Mouse (Mus musculus) hindbrain, postnatal 0 days (tissue): ENCODE measurements around the gene Fam163b. TPM values are rescaled to one million over a fixed set of nuclear protein-coding genes. Genes with fewer than 3 reads are reported as not detected.

Experiments used
- ATAC-seq: fragments of 200-750 bp; cut with Nextera tagmentation; 2 replicates; pipeline ENCODE4 v1.8.0; 2017; ENCODE audit warnings: mild to moderate bottlenecking, moderate TSS enrichment, moderate library complexity
- DNase-seq: peaks from one replicate; pipeline ENCODE4 v3.0.0-alpha.2; 2015; ENCODE audit warnings: low spot score
- H3K27ac ChIP-seq: fragments of 300-500 bp; sonication (generic); 2 replicates; pipeline ENCODE4 v1.5.1; 2014; ENCODE audit warnings: mild to moderate bottlenecking
- H3K27me3 ChIP-seq: fragments of 300-500 bp; sonication (generic); 2 replicates; pipeline ENCODE4 v1.6.1; 2014; ENCODE audit warnings: low read length, mixed read lengths; ENCODE audit not compliant: insufficient read depth
- H3K36me3 ChIP-seq: fragments of 300-500 bp; sonication (generic); 2 replicates; pipeline ENCODE4 v1.6.1; 2014; ENCODE audit warnings: low read length, mixed read lengths; ENCODE audit not compliant: insufficient read depth
- H3K4me1 ChIP-seq: fragments of 300-500 bp; sonication (generic); 2 replicates; pipeline ENCODE4 v1.6.1; 2014; ENCODE audit warnings: antibody characterized with exemption, low read length, mixed read lengths; ENCODE audit not compliant: insufficient read depth
- H3K4me2 ChIP-seq: fragments of 300-500 bp; sonication (generic); 2 replicates; pipeline ENCODE4 v1.6.1; 2014; ENCODE audit warnings: low read depth, mild to moderate bottlenecking, low read length, moderate library complexity, mixed read lengths
- H3K4me3 ChIP-seq: fragments of 300-500 bp; sonication (generic); 2 replicates; pipeline ENCODE4 v1.5.1; 2014; ENCODE audit warnings: low read length
- H3K9ac ChIP-seq: fragments of 300-500 bp; sonication (generic); replicated peaks from 2 replicates; pipeline ENCODE4 v1.6.1; 2014; ENCODE audit warnings: mild to moderate bottlenecking, low read length, moderate library complexity, mixed read lengths
- H3K9me3 ChIP-seq: fragments of 300-500 bp; sonication (generic); 2 replicates; pipeline ENCODE4 v1.6.1; 2016; ENCODE audit warnings: low read length, mixed read lengths
- CTCF ChIP-seq: IDR thresholded peaks from 2 replicates; pipeline ENCODE4 v1.5.1; 2016; ENCODE audit warnings: antibody characterized with exemption, control low read depth, low read depth
- WGBS: fragments of 180-500 bp; shearing (Covaris S2); extraction: QIAGEN DNeasy Blood & Tissue Kit; methylation state at CpG from one replicate; pipeline ENCODE4 v1.1.7; 2014; 5-methylcytosine and 5-hydroxymethylcytosine counted together
- polyA plus RNA-seq: library from polyadenylated mRNA; unstranded; fragments of >200 nt; fragmentation: Nextera tagmentation; extraction: Ambion mirVana; gene quantifications from 2 replicates; pipeline ENCODE4 v1.2.1, GENCODE M21; 2015
- total RNA-seq: library from RNA; depleted of rRNA; stranded (reverse); fragments of >200 nt; gene quantifications from 2 replicates; pipeline ENCODE4 v1.2.3, GENCODE M21; 2014

Fam163b gene
- total and polyA plus RNA-seq, 2 experiments from 2014 or later = 8.5 to 10.3 TPM

GRCm38 (mm10) chr2:27156596-27156995 lies 14.3 kb upstream of the Fam163b start:
- H3K9me3 ChIP-seq = no peaks in the 10 kb centered on the region
- WGBS = 51% methylated on average over 6 of the region's 6 CpGs
- H3K4me2 ChIP-seq = no peak overlapping the region
- no peaks in the 10 kb centered on the region for H3K4me1 ChIP-seq
- no peak overlapping the region for H3K27ac ChIP-seq
- H3K9ac ChIP-seq = no peak overlapping the region
- DNase-seq = no peak
- H3K27me3 ChIP-seq = no peaks in the 10 kb centered on the region
- no peak for ATAC-seq
- H3K4me3 ChIP-seq = no peak overlapping the region
- no peaks in the 10 kb centered on the region for H3K36me3 ChIP-seq
- no peak for TF ChIP-seq CTCF

GRCm38 (mm10) chr2:27154466-27155185 lies 12.3 kb upstream of the Fam163b start:
- Histone ChIP-seq H3K4me3 (no peak overlapping the region), H3K9me3 (no peaks in the 10 kb centered on the region), H3K27me3 (no peaks in the 10 kb centered on the region), H3K36me3 (no peaks in the 10 kb centered on the region), H3K9ac (no peak overlapping the region), H3K4me2 (no peak overlapping the region), H3K27ac (no peak overlapping the region), H3K4me1 (no peaks in the 10 kb centered on the region)
- no peak for DNase-seq
- WGBS = 62% methylated on average over 10 of the region's 10 CpGs
- ATAC-seq = no peak
- no peak for TF ChIP-seq CTCF

- Histone ChIP-seq H3K27me3 (no peaks in the 10 kb centered on the region), H3K9me3 (no peaks in the 10 kb centered on the region), H3K27ac (no peak overlapping the region), H3K4me3 (no peak overlapping the region), H3K36me3 (no peaks in the 10 kb centered on the region), H3K9ac (no peak overlapping the region), H3K4me2 (no peak overlapping the region), H3K4me1 (no peaks in the 10 kb centered on the region)
- ATAC-seq (no peak), DNase-seq (no peak)
- TF ChIP-seq CTCF = no peak
- 12% methylated on average over 2 of the region's 2 CpGs for WGBS
These were observed 7.2 kb upstream of the Fam163b start for GRCm38 (mm10) chr2:27149457-27149856.

- H3K4me1 ChIP-seq = peaks cover 4% of the 10 kb centered on the region; the same call in 1 of the 2 replicates
- H3K9me3 ChIP-seq = no peaks in the 10 kb centered on the region
- no peak overlapping the region for H3K4me2 ChIP-seq
- no peak overlapping the region for H3K27ac ChIP-seq
- no peaks in the 10 kb centered on the region for H3K36me3 ChIP-seq
- ATAC-seq (no peak), DNase-seq (no peak)
- no peak overlapping the region for H3K9ac ChIP-seq
- H3K27me3 ChIP-seq = no peaks in the 10 kb centered on the region
- no peak for TF ChIP-seq CTCF
- 79% methylated on average over 6 of the region's 6 CpGs for WGBS
- no peak overlapping the region for H3K4me3 ChIP-seq
These were observed 4.5 kb upstream of the Fam163b start for GRCm38 (mm10) chr2:27146840-27147239.

- Histone ChIP-seq H3K9ac (no peak overlapping the region), H3K9me3 (no peaks in the 10 kb centered on the region), H3K4me1 (peaks cover 5% of the 10 kb centered on the region; the same call in 1 of the 2 replicates), H3K27ac (no peak overlapping the region), H3K4me2 (no peak overlapping the region), H3K36me3 (no peaks in the 10 kb centered on the region), H3K4me3 (no peak overlapping the region), H3K27me3 (0 out of 2 replicates have a peak, but pooled peaks cover 3% of the 10 kb centered on the region)
- ATAC-seq (no peak), DNase-seq (no peak)
- TF ChIP-seq CTCF = no peak
- 48% methylated on average over 2 of the region's 2 CpGs for WGBS
These were observed 2.7 kb upstream of the Fam163b start for GRCm38 (mm10) chr2:27144957-27145356.

- H3K9ac ChIP-seq = no peak overlapping the region
- TF ChIP-seq CTCF = no peak
- no peak for DNase-seq
- no peaks in the 10 kb centered on the region for H3K9me3 ChIP-seq
- H3K4me3 ChIP-seq = no peak overlapping the region
- H3K4me2 ChIP-seq = no peak overlapping the region
- ATAC-seq = no peak
- H3K36me3 ChIP-seq = no peaks in the 10 kb centered on the region
- H3K27me3 ChIP-seq = peaks cover 3% of the 10 kb centered on the region; the same call in 1 of the 2 replicates
- H3K27ac ChIP-seq = no peak overlapping the region
- peaks cover 9% of the 10 kb centered on the region; the same call in 1 of the 2 replicates for H3K4me1 ChIP-seq
- WGBS = 79% methylated on average over 4 of the region's 4 CpGs
These were observed 3.9 kb downstream of the Fam163b start for GRCm38 (mm10) chr2:27138356-27138755.

- no peaks in the 10 kb centered on the region for H3K36me3 ChIP-seq
- DNase-seq (no peak), ATAC-seq (no peak)
- TF ChIP-seq CTCF = no peak
- no peak overlapping the region for H3K4me2 ChIP-seq
- H3K27me3 ChIP-seq = peaks cover 3% of the 10 kb centered on the region; the same call in 1 of the 2 replicates
- H3K4me3 ChIP-seq = no peak overlapping the region
- H3K9ac ChIP-seq = no peak overlapping the region
- WGBS = 74% methylated on average over 1 of the region's 1 CpGs
- H3K4me1 ChIP-seq = peaks cover 4% of the 10 kb centered on the region; the same call in 1 of the 2 replicates
- no peak overlapping the region for H3K27ac ChIP-seq
- no peaks in the 10 kb centered on the region for H3K9me3 ChIP-seq
These were observed 5.5 kb downstream of the Fam163b start for GRCm38 (mm10) chr2:27136789-27137188.
